Mouse (Mus musculus) MEL (cell line): Measurements from ENCODE around the gene Gm47289. TPM values are rescaled to one million over a fixed set of nuclear protein-coding genes. Genes with fewer than 3 reads are reported as not detected.

Experiments
- DNase-seq: peaks from one replicate; pipeline ENCODE4 v3.0.0; 2011; ENCODE audit warnings: low read depth, low spot score
- H3K27ac ChIP-seq: 2 replicates; pipeline ENCODE4 v1.5.1; 2012; ENCODE audit warnings: low read depth, mild to moderate bottlenecking, control low read depth, low read length, moderate library complexity; ENCODE audit not compliant: control insufficient read depth
- H3K27me3 ChIP-seq, 2 experiments: fragments of 150-350 bp in 1 of 2; sonication (generic) in 1 of 2; 2 replicates each; pipeline ENCODE4 v1.6.1; 2012; ENCODE audit warnings: low read length in 2 of 2, mild to moderate bottlenecking in 2 of 2, improper control_type of control experiment in 1 of 2, moderate library complexity in 1 of 2; ENCODE audit not compliant: insufficient read depth in 2 of 2, control insufficient read depth in 1 of 2
- H3K36me3 ChIP-seq, 2 experiments: 2 replicates each; pipeline ENCODE4 v1.6.1; 2012 to 2014; ENCODE audit warnings: low read length in 2 of 2, improper control_type of control experiment in 1 of 2, inconsistent platforms in 1 of 2, mild to moderate bottlenecking in 1 of 2; ENCODE audit not compliant: insufficient read depth in 2 of 2, control insufficient read depth in 1 of 2
- H3K4me1 ChIP-seq, 2 experiments: fragments of 150-350 bp in 1 of 2; sonication (generic) in 1 of 2; 2 replicates each; pipeline ENCODE4 v1.6.1; 2012; ENCODE audit warnings: low read length in 2 of 2, improper control_type of control experiment in 1 of 2, mild to moderate bottlenecking in 1 of 2; ENCODE audit not compliant: insufficient read depth in 2 of 2, control insufficient read depth in 1 of 2
- H3K4me3 ChIP-seq, 2 experiments: fragments of 150-350 bp in 1 of 2; sonication (generic) in 1 of 2; 2 replicates each; pipeline ENCODE4 v1.5.1; 2012; ENCODE audit warnings: low read depth in 2 of 2, low read length in 2 of 2, mild to moderate bottlenecking in 2 of 2, moderate library complexity in 2 of 2, control low read depth in 1 of 2, improper control_type of control experiment in 1 of 2; ENCODE audit not compliant: control insufficient read depth in 1 of 2, insufficient read depth in 1 of 2
- H3K79me2 ChIP-seq: 2 replicates; pipeline ENCODE4 v1.6.1; 2012; ENCODE audit warnings: mild to moderate bottlenecking, low read length, moderate library complexity; ENCODE audit not compliant: control insufficient read depth, poor library complexity, insufficient read depth
- H3K9ac ChIP-seq: 2 replicates; pipeline ENCODE4 v1.6.1; 2012; ENCODE audit warnings: low read depth, mild to moderate bottlenecking, control low read depth, low read length, moderate library complexity; ENCODE audit not compliant: control insufficient read depth, poor library complexity, severe bottlenecking
- H3K9me3 ChIP-seq: fragments of 150-350 bp; sonication (generic); replicated peaks from 2 replicates; pipeline ENCODE4 v1.6.1; 2012; ENCODE audit warnings: mild to moderate bottlenecking, low read length, improper control_type of control experiment, moderate library complexity; ENCODE audit not compliant: insufficient read depth
- ELF1 ChIP-seq: IDR thresholded peaks from 2 replicates; pipeline ENCODE4 v1.6.1; 2014; ENCODE audit warnings: low read depth, mild to moderate bottlenecking, inconsistent platforms, low read length, improper control_type of control experiment, moderate library complexity
- EP300 ChIP-seq, 2 experiments: IDR thresholded peaks; 2 replicates each; pipeline ENCODE4 v1.6.1; 2011; ENCODE audit warnings: improper control_type of control experiment in 2 of 2, low read length in 2 of 2, low read depth in 1 of 2, mild to moderate bottlenecking in 1 of 2
- ETS1 ChIP-seq: IDR thresholded peaks from 2 replicates; pipeline ENCODE4 v1.6.1; 2012; ENCODE audit warnings: low read depth, mild to moderate bottlenecking, inconsistent platforms, low read length, improper control_type of control experiment, moderate library complexity
- GABPA ChIP-seq: IDR thresholded peaks from 2 replicates; pipeline ENCODE4 v1.6.1; 2012; ENCODE audit warnings: low read depth, mild to moderate bottlenecking, inconsistent platforms, low read length, improper control_type of control experiment, moderate library complexity
- GATA1 ChIP-seq: IDR thresholded peaks from 2 replicates; pipeline ENCODE4 v1.6.1; 2011; ENCODE audit warnings: low read depth, low read length, improper control_type of control experiment
- JUND ChIP-seq: IDR thresholded peaks from 2 replicates; pipeline ENCODE4 v1.6.1; 2011; ENCODE audit warnings: low read depth, mild to moderate bottlenecking, improper control_type of control experiment, low read length
- KAT2A ChIP-seq: conservative IDR thresholded peaks from 2 replicates; pipeline ENCODE4 v1.6.1; 2012; ENCODE audit warnings: low read depth, low read length, improper control_type of control experiment, inconsistent platforms
- MAFK ChIP-seq: IDR thresholded peaks from 2 replicates; pipeline ENCODE4 v1.6.1; 2011; ENCODE audit warnings: low read depth, mild to moderate bottlenecking, low read length, improper control_type of control experiment, borderline replicate concordance
- MAX ChIP-seq: IDR thresholded peaks from 2 replicates; pipeline ENCODE4 v1.6.1; 2011; ENCODE audit warnings: low read length, improper control_type of control experiment
- MEF2A ChIP-seq: IDR thresholded peaks from 2 replicates; pipeline ENCODE4 v1.6.1; 2014; ENCODE audit warnings: low read depth, mild to moderate bottlenecking, inconsistent platforms, low read length, improper control_type of control experiment; ENCODE audit not compliant: poor library complexity, insufficient replicate concordance, severe bottlenecking; ENCODE audit errors: extremely low read depth
- MXI1 ChIP-seq: IDR thresholded peaks from 2 replicates; pipeline ENCODE4 v1.6.1; 2011; ENCODE audit warnings: mild to moderate bottlenecking, low read depth, low read length, improper control_type of control experiment
- MYB ChIP-seq: IDR thresholded peaks from 2 replicates; pipeline ENCODE4 v1.6.1; 2011; ENCODE audit warnings: mild to moderate bottlenecking, low read depth, low read length, improper control_type of control experiment
- NRF1 ChIP-seq: IDR thresholded peaks from 2 replicates; pipeline ENCODE4 v1.6.1; 2014; ENCODE audit warnings: low read depth, mild to moderate bottlenecking, inconsistent platforms, low read length, improper control_type of control experiment, moderate library complexity; ENCODE audit not compliant: poor library complexity, insufficient read depth, severe bottlenecking
- POLR2AphosphoS5 ChIP-seq: IDR thresholded peaks from 2 replicates; pipeline ENCODE4 v1.6.1; 2012; ENCODE audit warnings: low read depth, borderline replicate concordance, mild to moderate bottlenecking, inconsistent platforms, low read length, moderate library complexity, mixed read lengths
- RCOR1 ChIP-seq: IDR thresholded peaks from 2 replicates; pipeline ENCODE4 v1.6.1; 2012; ENCODE audit warnings: low read depth, mild to moderate bottlenecking, inconsistent platforms, low read length, improper control_type of control experiment
- TBP ChIP-seq: IDR thresholded peaks from 2 replicates; pipeline ENCODE4 v1.8.0; 2011; ENCODE audit warnings: low read depth, low read length, improper control_type of control experiment
- TCF12 ChIP-seq: IDR thresholded peaks from 2 replicates; pipeline ENCODE4 v1.6.1; 2014; ENCODE audit warnings: low read depth, mild to moderate bottlenecking, inconsistent platforms, low read length, improper control_type of control experiment, moderate library complexity
- UBTF ChIP-seq: IDR thresholded peaks from 2 replicates; pipeline ENCODE4 v1.6.1; 2012; ENCODE audit warnings: low read depth, mild to moderate bottlenecking, inconsistent platforms, low read length, improper control_type of control experiment, moderate library complexity, borderline replicate concordance; ENCODE audit not compliant: insufficient read depth
- USF1 ChIP-seq: IDR thresholded peaks from 2 replicates; pipeline ENCODE4 v1.6.1; 2014; ENCODE audit warnings: low read depth, mild to moderate bottlenecking, inconsistent platforms, low read length, improper control_type of control experiment, moderate library complexity
- ZMIZ1 ChIP-seq: IDR thresholded peaks from 2 replicates; pipeline ENCODE4 v1.6.1; 2012; ENCODE audit warnings: low read depth, mild to moderate bottlenecking, inconsistent platforms, low read length, improper control_type of control experiment, moderate library complexity
- ZNF384 ChIP-seq: IDR thresholded peaks from 2 replicates; pipeline ENCODE4 v1.6.1; 2012; ENCODE audit warnings: low read depth, mild to moderate bottlenecking, inconsistent platforms, low read length, improper control_type of control experiment
- polyA plus RNA-seq, 2 experiments: library from polyadenylated mRNA; stranded (reverse) in 1 of 2; unstranded in 1 of 2; fragments of >175 nt in 1 of 2; fragments of >200 nt in 1 of 2; gene quantifications; 2 replicates each; pipeline versions ENCODE4 v1.2.1 to v1.2.4; 2012; ENCODE audit warnings: low replicate concordance in 2 of 2, low read depth in 1 of 2; ENCODE audit not compliant: insufficient read length in 2 of 2, insufficient read depth in 1 of 2, missing spikeins in 1 of 2
- total RNA-seq: library from RNA; depleted of rRNA; stranded (reverse); fragments of 300-350 nt; gene quantifications from 2 replicates; pipeline ENCODE4 v1.2.3, GENCODE M21; 2012

Gene Gm47289
- total and polyA plus RNA-seq, 3 experiments, result not detected

DNA sequence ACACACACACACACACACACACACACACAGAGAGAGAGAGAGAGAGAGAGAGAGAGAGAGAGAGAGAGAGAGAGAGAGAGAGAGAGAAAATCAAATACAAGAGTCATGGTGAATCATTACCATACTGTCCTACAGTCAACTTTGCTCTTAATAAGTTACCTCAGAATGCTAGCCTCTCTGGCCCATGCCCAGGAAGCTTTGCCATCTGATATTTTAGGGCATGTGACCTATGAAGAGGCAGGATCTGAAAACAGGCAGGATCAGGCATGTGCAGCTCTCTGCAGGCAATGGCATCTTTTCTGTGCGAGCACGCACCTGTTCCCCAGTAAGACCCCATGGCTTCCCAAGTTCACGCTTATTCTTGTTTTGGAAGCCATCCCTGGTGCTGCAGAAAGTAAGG, 1.7 kb downstream of the Gm47289 start:
- H3K9me3 ChIP-seq, result no peaks in the 10 kb centered on the region
- TF ChIP-seq GABPA (no peak), RCOR1 (no peak), ELF1 (no peak), UBTF (no peak), MAFK (no peak)

GRCm38 (mm10) chr9:119164743-119165142, 5.8 kb downstream of the Gm47289 start:
- Histone ChIP-seq H3K4me1 (no peaks in the 10 kb centered on the region), H3K36me3 (no peaks in the 10 kb centered on the region), H3K4me3 (no peak overlapping the region), H3K79me2 (no peaks in the 10 kb centered on the region), H3K27ac (no peak overlapping the region), H3K27me3 (peaks cover 0 to 8% of the 10 kb centered on the region in 2 experiments; a peak in 3 of 4 replicates), H3K9me3 (no peaks in the 10 kb centered on the region), H3K9ac (no peak overlapping the region)
- DNase-seq, result no peak
- TF ChIP-seq KAT2A (no peak), NRF1 (no peak), MEF2A (no peak), MAFK (no peak), TBP (no peak), ETS1 (no peak), EP300 (IDR thresholded peaks at IDR 0.05; ENCODE audit: low read depth in 1 of 2, low read length in 2 of 2) (no peak), TCF12 (no peak), JUND (no peak), POLR2AphosphoS5 (no peak), MAX (no peak), USF1 (no peak), GATA1 (no peak), MYB (no peak), ZMIZ1 (no peak), MXI1 (no peak), ZNF384 (no peak)

More for the DNA sequence above, 1.7 kb downstream of the Gm47289 start:
- Histone ChIP-seq H3K27me3 (peaks cover 0 to 3% of the 10 kb centered on the region in 2 experiments; a peak in 2 of 4 replicates), H3K4me1 (no peaks in the 10 kb centered on the region), H3K36me3 (no peaks in the 10 kb centered on the region), H3K79me2 (no peaks in the 10 kb centered on the region), H3K4me3 (no peak overlapping the region), H3K9ac (no peak overlapping the region), H3K27ac (no peak overlapping the region)
- DNase-seq, result no peak
